Mouse (Mus musculus) lung, postnatal 0 days (tissue): ENCODE results near the gene Adap2. TPM values are rescaled to one million over a fixed set of nuclear protein-coding genes. Genes with fewer than 3 reads are reported as not detected.

Experiments used
- ATAC-seq: fragments of 200-750 bp; cut with Nextera tagmentation; 2 replicates; pipeline ENCODE4 v1.8.0; 2017; ENCODE audit warnings: moderate library complexity
- DNase-seq: peaks from one replicate; pipeline ENCODE4 v3.0.0-alpha.2; 2016; ENCODE audit warnings: low spot score
- H3K27ac ChIP-seq: fragments of 300-500 bp; sonication (generic); 2 replicates; pipeline ENCODE4 v1.5.1; 2014; ENCODE audit warnings: antibody characterized with exemption, mild to moderate bottlenecking, low read length, mixed read lengths
- H3K27me3 ChIP-seq: fragments of 300-500 bp; sonication (generic); replicated peaks from 2 replicates; pipeline ENCODE4 v1.6.1; 2014; ENCODE audit warnings: low read length, mixed read lengths; ENCODE audit not compliant: insufficient read depth
- H3K36me3 ChIP-seq: fragments of 300-500 bp; sonication (generic); 2 replicates; pipeline ENCODE4 v1.6.1; 2014; ENCODE audit warnings: low read length, mixed read lengths; ENCODE audit not compliant: insufficient read depth
- H3K4me1 ChIP-seq: fragments of 300-500 bp; sonication (generic); 2 replicates; pipeline ENCODE4 v1.6.1; 2014; ENCODE audit warnings: antibody characterized with exemption, low read depth, low read length, mixed read lengths; ENCODE audit not compliant: insufficient read depth
- H3K4me2 ChIP-seq: fragments of 300-500 bp; sonication (generic); replicated peaks from 2 replicates; pipeline ENCODE4 v1.6.1; 2014; ENCODE audit warnings: low read depth, mild to moderate bottlenecking, low read length, moderate library complexity, mixed read lengths
- H3K4me3 ChIP-seq: fragments of 300-500 bp; sonication (generic); 2 replicates; pipeline ENCODE4 v1.5.1; 2014; ENCODE audit warnings: low read depth, low read length
- H3K9ac ChIP-seq: fragments of 300-500 bp; sonication (generic); replicated peaks from 2 replicates; pipeline ENCODE4 v1.6.1; 2014; ENCODE audit warnings: low read depth, mild to moderate bottlenecking
- H3K9me3 ChIP-seq: fragments of 300-500 bp; sonication (generic); 2 replicates; pipeline ENCODE4 v1.6.1; 2016; ENCODE audit warnings: low read length, mixed read lengths
- CTCF ChIP-seq: IDR thresholded peaks from 2 replicates; pipeline ENCODE4 v1.5.1; 2016; ENCODE audit warnings: antibody characterized with exemption, mild to moderate bottlenecking
- EP300 ChIP-seq: IDR thresholded peaks from 2 replicates; pipeline ENCODE4 v1.6.1; 2016; ENCODE audit warnings: antibody characterized with exemption, mild to moderate bottlenecking, control low read depth
- WGBS: fragments of 180-500 bp; shearing (Covaris S2); extraction: QIAGEN DNeasy Blood & Tissue Kit; methylation state at CpG from one replicate; pipeline ENCODE4 v1.1.7; 2014; 5-methylcytosine and 5-hydroxymethylcytosine counted together
- polyA plus RNA-seq: library from polyadenylated mRNA; unstranded; fragments of >200 nt; fragmentation: Nextera tagmentation; extraction: Ambion mirVana; gene quantifications from 2 replicates; pipeline ENCODE4 v1.2.1, GENCODE M21; 2015

The Adap2 gene
- polyA plus RNA-seq, 1 experiment from 2014 or later, result 12.4 TPM

DNA sequence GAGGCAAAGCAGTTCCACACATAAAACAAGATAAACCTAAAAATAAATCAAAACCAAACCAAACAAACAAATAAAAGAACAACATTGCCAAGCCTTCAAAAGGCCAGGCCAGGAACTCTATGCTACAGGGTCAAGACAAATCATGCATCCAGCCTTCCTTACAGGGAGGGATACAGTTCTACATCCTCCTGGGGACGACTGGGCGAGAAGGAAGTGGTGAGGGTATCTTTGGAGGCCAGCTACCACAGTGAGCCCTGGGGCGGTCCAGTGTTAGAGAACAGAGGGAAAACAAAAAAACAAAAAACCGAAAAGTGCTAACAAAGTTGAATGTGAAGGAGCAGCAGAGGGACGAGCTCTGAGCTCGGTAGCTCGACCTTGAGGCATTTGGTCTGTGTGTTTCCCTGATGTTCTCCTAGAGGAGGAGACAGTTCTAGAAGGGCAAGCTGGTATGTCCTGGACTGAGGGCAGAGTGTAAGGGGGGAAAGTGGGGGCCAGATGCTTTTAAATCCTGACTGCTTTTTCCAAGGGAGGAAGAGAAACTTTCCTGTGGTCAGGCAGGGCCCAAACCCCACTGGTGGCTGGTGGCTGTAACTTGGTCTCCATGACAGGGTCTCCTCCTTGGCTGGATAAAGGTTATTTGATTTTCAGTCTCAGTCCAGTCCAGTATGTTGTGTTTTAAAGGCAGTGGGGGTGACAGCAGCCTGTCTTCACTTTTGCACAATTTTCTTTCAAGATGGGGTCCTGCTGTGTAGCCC, 9.6 kb downstream of the Adap2 start:
- no peak overlapping the region for H3K9ac ChIP-seq
- H3K36me3 ChIP-seq, result no peaks in the 10 kb centered on the region
- ATAC-seq (no peak), DNase-seq (no peak)
- H3K4me3 ChIP-seq, result no peak overlapping the region
- no peaks in the 10 kb centered on the region for H3K27me3 ChIP-seq
- H3K4me1 ChIP-seq, result no peaks in the 10 kb centered on the region
- H3K9me3 ChIP-seq, result no peaks in the 10 kb centered on the region
- 62% methylated on average over 7 of the region's 7 CpGs for WGBS
- TF ChIP-seq EP300, result no peak
- TF ChIP-seq CTCF, result no peak
- H3K27ac ChIP-seq, result no peak overlapping the region
- no peak overlapping the region for H3K4me2 ChIP-seq

- no peak overlapping the region for H3K27ac ChIP-seq
- no peak for ATAC-seq
- TF ChIP-seq EP300 (no peak), CTCF (no peak)
Measured at GRCm38 (mm10) chr11:80164224-80164623, 10.3 kb downstream of the Adap2 start.

GRCm38 (mm10) chr11:80168121-80168520, 14.2 kb downstream of the Adap2 start:
- WGBS, result 88% methylated on average over 9 of the region's 9 CpGs
- no peaks in the 10 kb centered on the region for H3K9me3 ChIP-seq
- no peaks in the 10 kb centered on the region for H3K27me3 ChIP-seq
- no peaks in the 10 kb centered on the region for H3K36me3 ChIP-seq
- H3K4me2 ChIP-seq, result no peak overlapping the region
- DNase-seq, result no peak
- no peak overlapping the region for H3K9ac ChIP-seq
- H3K27ac ChIP-seq, result no peak overlapping the region
- TF ChIP-seq EP300, result no peak
- TF ChIP-seq CTCF, result no peak
- H3K4me3 ChIP-seq, result no peak overlapping the region
- no peak for ATAC-seq
- no peaks in the 10 kb centered on the region for H3K4me1 ChIP-seq

More at GRCm38 (mm10) chr11:80164224-80164623, 10.3 kb downstream of the Adap2 start:
- Histone ChIP-seq H3K27me3 (no peaks in the 10 kb centered on the region), H3K9me3 (no peaks in the 10 kb centered on the region), H3K4me2 (no peak overlapping the region), H3K4me1 (no peaks in the 10 kb centered on the region), H3K4me3 (no peak overlapping the region), H3K36me3 (no peaks in the 10 kb centered on the region), H3K9ac (no peak overlapping the region)
- 67% methylated on average over 2 of the region's 2 CpGs for WGBS
- DNase-seq, result no peak

DNA sequence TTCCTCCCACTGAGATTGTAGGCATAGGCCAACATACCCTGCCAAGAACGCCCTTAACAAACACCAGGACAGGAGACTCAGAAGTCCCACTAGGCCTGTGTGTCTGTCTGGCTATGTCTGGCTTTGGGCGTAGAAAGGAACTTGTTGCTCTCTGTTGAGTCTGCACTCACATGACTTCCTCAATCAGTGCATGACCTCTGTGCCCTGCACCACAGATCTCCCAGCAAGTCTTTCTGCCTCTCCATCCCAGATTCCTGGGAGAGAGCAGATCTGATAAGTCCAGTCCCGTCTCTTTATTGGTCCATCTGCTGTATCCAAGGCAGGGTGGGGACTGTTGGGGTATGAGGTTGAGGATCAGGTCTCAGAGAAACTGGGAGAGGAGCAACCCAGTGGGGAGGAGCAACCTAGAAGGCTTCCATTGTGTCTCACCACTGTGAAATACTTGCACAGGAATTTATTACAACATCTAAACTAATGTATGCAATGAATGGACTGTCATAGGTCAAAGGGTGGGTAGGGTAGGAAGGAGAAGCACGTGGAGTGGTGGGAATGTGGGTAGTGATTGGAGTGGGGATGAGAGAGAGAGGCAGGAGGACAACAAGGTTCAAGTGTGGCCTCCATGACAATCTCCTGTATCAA, 14.8 kb downstream of the Adap2 start:
- no peak for DNase-seq
- ATAC-seq, result peak; percentile 52
- H3K9me3 ChIP-seq, result no peaks in the 10 kb centered on the region
- TF ChIP-seq CTCF, result no peak
- no peak for TF ChIP-seq EP300
- no peak overlapping the region for H3K27ac ChIP-seq
- H3K9ac ChIP-seq, result no peak overlapping the region
- H3K4me3 ChIP-seq, result no peak overlapping the region
- H3K27me3 ChIP-seq, result no peaks in the 10 kb centered on the region
- no peak overlapping the region for H3K4me2 ChIP-seq
- no peaks in the 10 kb centered on the region for H3K4me1 ChIP-seq
- no peaks in the 10 kb centered on the region for H3K36me3 ChIP-seq
- 66% methylated on average over 4 of the region's 4 CpGs for WGBS

DNA sequence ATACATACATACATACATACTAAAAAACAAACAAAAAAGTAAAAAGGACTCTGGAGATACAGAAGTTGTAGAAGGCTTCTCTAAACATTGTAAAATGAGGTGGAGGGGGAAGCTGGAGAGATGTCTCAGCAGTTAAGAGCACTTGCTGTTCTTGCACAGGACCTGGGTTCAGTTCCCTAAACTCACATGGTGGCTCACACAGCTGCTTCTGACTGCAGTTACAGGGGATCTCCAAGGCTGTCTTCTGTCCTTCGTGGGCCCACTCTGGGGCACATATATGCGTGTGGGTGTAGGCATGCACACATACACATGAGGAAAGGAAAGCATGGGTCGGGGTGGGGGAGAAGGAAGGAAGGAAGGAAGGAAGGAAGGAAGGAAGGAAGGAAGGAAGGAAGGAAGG, 15.7 kb downstream of the Adap2 start:
- TF ChIP-seq CTCF (no peak), EP300 (no peak)
- H3K9me3 ChIP-seq, result no peaks in the 10 kb centered on the region
- DNase-seq (no peak), ATAC-seq (no peak)
- H3K27me3 ChIP-seq, result no peaks in the 10 kb centered on the region
- no peak overlapping the region for H3K9ac ChIP-seq
- H3K27ac ChIP-seq, result no peak overlapping the region
- H3K4me1 ChIP-seq, result no peaks in the 10 kb centered on the region
- H3K36me3 ChIP-seq, result no peaks in the 10 kb centered on the region
- WGBS, result 68% methylated on average over 3 of the region's 3 CpGs
- no peak overlapping the region for H3K4me3 ChIP-seq
- H3K4me2 ChIP-seq, result no peak overlapping the region

- no peaks in the 10 kb centered on the region for H3K9me3 ChIP-seq
- H3K4me1 ChIP-seq, result no peaks in the 10 kb centered on the region
- H3K27ac ChIP-seq, result no peak overlapping the region
- H3K4me3 ChIP-seq, result no peak overlapping the region
- no peaks in the 10 kb centered on the region for H3K27me3 ChIP-seq
- H3K36me3 ChIP-seq, result no peaks in the 10 kb centered on the region
- ATAC-seq, result no peak
- WGBS, result 61% methylated on average over 5 of the region's 5 CpGs
- no peak overlapping the region for H3K9ac ChIP-seq
- TF ChIP-seq EP300 (no peak), CTCF (no peak)
- no peak overlapping the region for H3K4me2 ChIP-seq
- DNase-seq, result no peak
Measured at GRCm38 (mm10) chr11:80170351-80170750, 16.4 kb downstream of the Adap2 start.
